Mouse (Mus musculus) brain, embryonic 14.5 days (tissue): ENCODE data around the gene Tent4b.

Source experiments
- CTCF ChIP-seq: fragments of 200-500 bp; IDR thresholded peaks from 2 replicates; pipeline ENCODE4 v1.5.1; 2012; ENCODE audit warnings: inconsistent platforms, mild to moderate bottlenecking, moderate library complexity, borderline replicate concordance; ENCODE audit not compliant: insufficient read depth, insufficient read length; ENCODE audit errors: extremely low read depth
- POLR2A ChIP-seq: fragments of 200-500 bp; IDR thresholded peaks from 2 replicates; pipeline ENCODE4 v1.6.1; 2012; ENCODE audit warnings: mild to moderate bottlenecking, inconsistent platforms, borderline replicate concordance; ENCODE audit not compliant: poor library complexity, insufficient read depth, insufficient read length, severe bottlenecking; ENCODE audit errors: extremely low read depth

DNA sequence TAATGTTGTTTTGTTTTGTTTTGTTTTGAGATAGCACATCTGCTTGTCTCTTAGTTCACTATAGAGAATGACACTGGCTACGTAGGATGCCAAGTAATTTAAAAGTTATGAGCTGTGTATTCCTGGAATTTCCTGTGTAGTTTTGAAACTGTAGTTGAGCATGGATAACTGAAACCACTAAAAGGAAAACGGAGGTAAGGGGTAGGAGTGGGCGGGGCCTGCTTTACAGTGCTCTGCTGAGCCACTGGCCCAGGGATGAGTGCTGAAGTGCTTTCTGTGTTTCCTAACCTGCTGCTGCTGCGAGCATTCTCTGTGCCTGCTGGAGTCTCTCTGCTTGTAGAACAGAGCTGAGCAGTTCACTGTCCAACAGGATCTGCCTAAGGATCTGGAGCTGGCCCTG lies 22.3 kb downstream of the Tent4b start:
- TF ChIP-seq POLR2A (no peak), CTCF (no peak)
